Mouse (Mus musculus): ENCODE data around the gene Lrrc61.

Gene Lrrc61

GRCm38 (mm10) chr6:48593158-48594042 is 38.8 kb downstream of the Lrrc61 start, which contains the start of the genes Repin1 and Gm44965:
Repin1 (plus strand) TSS chr6:48593883.
Gm44965 (plus strand) TSS chr6:48593941.
- DNase-seq (ENCODE audit: low spot score), result peak; percentile 89

- peak; percentile 69 for DNase-seq (ENCODE audit: low spot score)
Observed at GRCm38 (mm10) chr6:48594043-48594738, 39.6 kb downstream of the Lrrc61 start.

GRCm38 (mm10) chr6:48595278-48595677 is 40.7 kb downstream of the Lrrc61 start:
- DNase-seq (ENCODE audit: low spot score), result no peak

- DNase-seq (ENCODE audit: low spot score), result no peak
Observed at GRCm38 (mm10) chr6:48596545-48597232, 42.1 kb downstream of the Lrrc61 start.

GRCm38 (mm10) chr6:48597233-48597625 is 42.6 kb downstream of the Lrrc61 start:
- DNase-seq (ENCODE audit: low spot score), result no peak

- no peak for DNase-seq (ENCODE audit: low spot score)
Observed at GRCm38 (mm10) chr6:48600594-48600993, 46.0 kb downstream of the Lrrc61 start.

- peak; percentile 93 for DNase-seq (ENCODE audit: low spot score)
Observed at GRCm38 (mm10) chr6:48601271-48602079, 46.9 kb downstream of the Lrrc61 start, which contains the start of gene Zfp775. Zfp775 (plus strand) TSS chr6:48602063.

- DNase-seq (ENCODE audit: low spot score), result no peak
Observed at GRCm38 (mm10) chr6:48602080-48602741, 47.6 kb downstream of the Lrrc61 start.

- DNase-seq (ENCODE audit: low spot score), result no peak
Observed at GRCm38 (mm10) chr6:48608124-48608523, 53.5 kb downstream of the Lrrc61 start.

GRCm38 (mm10) chr6:48609512-48609911 is 54.9 kb downstream of the Lrrc61 start:
- DNase-seq (ENCODE audit: low spot score), result no peak

GRCm38 (mm10) chr6:48610657-48611056 is 56.1 kb downstream of the Lrrc61 start:
- DNase-seq (ENCODE audit: low spot score), result no peak

- no peak for DNase-seq (ENCODE audit: low spot score)
Observed at GRCm38 (mm10) chr6:48613464-48613863, 58.9 kb downstream of the Lrrc61 start.

GRCm38 (mm10) chr6:48614756-48615155 is 60.2 kb downstream of the Lrrc61 start:
- DNase-seq (ENCODE audit: low spot score), result no peak

- DNase-seq (ENCODE audit: low spot score), result no peak
Observed at GRCm38 (mm10) chr6:48620031-48620430, 65.4 kb downstream of the Lrrc61 start.
